Mouse (Mus musculus) ES-E14 (cell line): ENCODE results near the gene Cmtm7. TPM values are rescaled to one million over a fixed set of nuclear protein-coding genes. Genes with fewer than 3 reads are reported as not detected.
A peak's percentile ranks its signal among the peaks of the same experiment; 100 is the strongest.

Experiments
- DNase-seq: peaks from one replicate; pipeline ENCODE4 v3.0.0-alpha.2; 2013; ENCODE audit warnings: low read depth, low spot score
- H3K27ac ChIP-seq: 2 replicates; pipeline ENCODE4 v1.5.1; 2012; ENCODE audit warnings: low read depth, mild to moderate bottlenecking, low read length, moderate library complexity, mixed read lengths; ENCODE audit not compliant: poor library complexity, insufficient read depth, severe bottlenecking
- H3K36me3 ChIP-seq: 2 replicates; pipeline ENCODE4 v1.6.1; 2012; ENCODE audit warnings: mild to moderate bottlenecking, low read length, moderate library complexity, mixed read lengths; ENCODE audit not compliant: control insufficient read depth, poor library complexity, insufficient read depth, severe bottlenecking
- H3K4me1 ChIP-seq, 2 experiments: fragments of 150-350 bp in 1 of 2; sonication (generic) in 1 of 2; 2 replicates each; pipeline ENCODE4 v1.6.1; 2012; ENCODE audit warnings: low read length in 2 of 2, mild to moderate bottlenecking in 1 of 2, mixed read lengths in 1 of 2; ENCODE audit not compliant: control insufficient read depth in 2 of 2, insufficient read depth in 2 of 2, poor library complexity in 1 of 2
- H3K4me3 ChIP-seq, 2 experiments: fragments of 150-350 bp in 1 of 2; sonication (generic) in 1 of 2; 2 replicates each; pipeline ENCODE4 v1.5.1; 2012; ENCODE audit warnings: low read length in 2 of 2, low read depth in 1 of 2, mild to moderate bottlenecking in 1 of 2, mixed read lengths in 1 of 2; ENCODE audit not compliant: insufficient read depth in 1 of 2, poor library complexity in 1 of 2, severe bottlenecking in 1 of 2
- H3K9ac ChIP-seq: 2 replicates; pipeline ENCODE4 v1.6.1; 2012; ENCODE audit warnings: low read depth, mild to moderate bottlenecking, low read length, mixed read lengths; ENCODE audit not compliant: poor library complexity, insufficient read depth, severe bottlenecking
- H3K9me3 ChIP-seq: fragments of 150-350 bp; sonication (generic); 2 replicates; pipeline ENCODE4 v1.6.1; 2012; ENCODE audit warnings: low read depth, mild to moderate bottlenecking, low read length; ENCODE audit not compliant: control insufficient read depth, insufficient read depth
- CHD2 ChIP-seq: IDR thresholded peaks from 2 replicates; pipeline ENCODE4 v1.6.1; 2014; ENCODE audit warnings: mild to moderate bottlenecking, low read depth, low read length, inconsistent platforms
- HCFC1 ChIP-seq: IDR thresholded peaks from 2 replicates; pipeline ENCODE4 v1.6.1; 2012; ENCODE audit warnings: low read length, inconsistent platforms, borderline replicate concordance; ENCODE audit not compliant: insufficient read depth
- MAFK ChIP-seq: IDR thresholded peaks from 2 replicates; pipeline ENCODE4 v1.6.1; 2014; ENCODE audit warnings: mild to moderate bottlenecking, low read depth, low read length, inconsistent platforms; ENCODE audit not compliant: insufficient read depth
- ZC3H11A ChIP-seq: IDR thresholded peaks from 2 replicates; pipeline ENCODE4 v1.6.1; 2012; ENCODE audit warnings: low read depth, mild to moderate bottlenecking, inconsistent platforms, low read length, borderline replicate concordance
- ZNF384 ChIP-seq: IDR thresholded peaks from 2 replicates; pipeline ENCODE4 v1.6.1; 2012; ENCODE audit warnings: low read depth, low read length, inconsistent platforms
- in situ Hi-C, 2 experiments: fragments of 600-800 bp; cut with MboI; formaldehyde crosslinking; loops; one replicate each; pipeline ENCODE4 v1.15.1; 2025; ENCODE audit warnings: low sequenced_read_pairs in 2 of 2, inconsistent platforms in 1 of 2; ENCODE audit not compliant: unreplicated experiment in 2 of 2
- total RNA-seq: library from RNA; depleted of rRNA; stranded (reverse); fragments of 300-350 nt; gene quantifications from 2 replicates; pipeline ENCODE4 v1.2.3, GENCODE M21; 2012; rRNA removed

The Cmtm7 gene
- total RNA-seq, 1 experiment: 75.1 TPM

DNA sequence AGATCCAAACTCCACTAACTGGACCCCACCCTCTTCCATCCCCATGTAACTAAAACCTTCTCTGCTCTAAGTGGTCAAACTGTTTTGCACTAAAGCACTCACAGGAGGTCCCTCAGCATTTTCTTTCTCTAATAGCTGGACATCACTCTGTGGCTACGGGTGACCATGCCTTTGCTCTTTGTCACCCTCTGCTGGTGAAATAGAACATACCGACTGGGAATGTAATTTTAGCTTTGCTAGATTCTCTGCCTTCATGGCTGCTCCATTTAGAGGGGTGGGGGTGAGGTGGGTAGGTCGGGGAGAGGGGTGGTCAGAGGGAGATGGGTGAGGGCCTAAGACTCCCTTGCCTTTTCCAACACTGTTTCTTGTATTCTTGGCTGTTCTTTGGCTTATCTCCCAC, 54.3 kb downstream of the Cmtm7 start:
- TF ChIP-seq MAFK (no peak), HCFC1 (no peak)
- in situ Hi-C loops: no loop called here
- Histone ChIP-seq H3K4me1 (peaks cover 4 to 15% of the 10 kb centered on the region in 2 experiments; a peak in 3 of 4 replicates), H3K9ac (no peak overlapping the region), H3K36me3 (peaks cover 10% of the 10 kb centered on the region), H3K4me3 (no peak overlapping the region), H3K27ac (no peak overlapping the region), H3K9me3 (no peaks in the 10 kb centered on the region)
- peak; percentile 45 for DNase-seq

DNA sequence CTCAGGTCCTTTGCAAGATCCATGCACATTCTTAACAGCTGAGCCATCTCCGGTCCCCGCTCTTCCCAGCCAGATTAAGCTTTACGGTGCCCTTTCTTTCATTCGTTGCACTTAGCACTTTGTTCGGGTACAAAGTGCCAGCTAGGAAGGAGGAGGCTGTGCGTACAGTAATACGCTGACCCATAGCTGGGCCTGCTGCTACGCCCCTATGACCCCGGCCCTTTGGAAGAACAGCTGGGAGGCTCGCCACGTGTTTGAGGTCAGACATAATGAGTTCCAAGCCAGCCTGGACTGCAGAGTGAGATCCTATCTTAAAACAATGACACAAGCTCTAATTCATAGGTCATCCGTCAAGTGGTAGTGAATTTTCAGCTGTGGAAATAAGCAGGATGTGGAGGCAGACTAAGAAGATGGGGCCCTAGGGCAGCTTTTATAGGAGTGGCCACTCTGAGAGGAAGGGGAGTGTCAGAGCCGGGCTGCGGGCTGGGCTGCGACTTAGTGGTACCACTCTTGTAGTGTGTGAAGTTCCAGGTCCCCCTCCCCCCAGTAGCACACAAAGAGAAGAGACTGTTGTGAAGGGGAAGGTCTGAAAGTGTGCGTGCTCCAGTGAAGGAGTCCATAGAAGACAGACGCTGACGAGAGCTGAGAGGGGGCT, 64.9 kb downstream of the Cmtm7 start:
- no peaks in the 10 kb centered on the region for H3K9me3 ChIP-seq
- H3K36me3 ChIP-seq: peaks cover 46% of the 10 kb centered on the region
- no peak overlapping the region for H3K27ac ChIP-seq
- no peak overlapping the region for H3K4me3 ChIP-seq
- 0 out of 4 replicates have a peak, but pooled peaks cover 0 to 2% of the 10 kb centered on the region in 2 experiments for H3K4me1 ChIP-seq
- no peak overlapping the region for H3K9ac ChIP-seq
- in situ Hi-C loops: no loop called here
- DNase-seq: no peak
- no peak for TF ChIP-seq HCFC1
- no peak for TF ChIP-seq ZC3H11A
- no peak for TF ChIP-seq ZNF384
- no peak for TF ChIP-seq CHD2
- TF ChIP-seq MAFK: no peak

DNA sequence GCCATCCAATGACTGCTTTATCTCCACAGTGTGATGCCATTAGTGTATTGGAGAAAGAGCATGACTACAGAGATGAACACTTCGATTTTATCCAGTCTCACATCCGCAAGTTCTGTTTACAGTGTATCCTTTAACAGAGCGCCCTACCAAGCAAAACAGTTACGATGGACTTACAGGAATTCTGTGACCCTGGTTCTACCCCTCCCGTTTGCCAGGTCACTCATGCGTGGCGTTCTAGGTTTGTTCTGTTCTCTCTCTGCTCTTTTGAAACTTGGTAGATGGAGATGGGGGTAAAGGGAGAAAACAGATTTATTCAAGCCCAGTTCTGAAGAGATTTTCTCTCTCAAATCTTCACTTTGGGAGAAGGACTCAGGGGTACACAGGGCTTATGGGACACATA, 68.2 kb downstream of the Cmtm7 start:
- no peak for DNase-seq
- no peak overlapping the region for H3K27ac ChIP-seq
- no peaks in the 10 kb centered on the region for H3K9me3 ChIP-seq
- no peak overlapping the region for H3K9ac ChIP-seq
- TF ChIP-seq ZC3H11A (no peak), MAFK (no peak), HCFC1 (no peak), CHD2 (no peak), ZNF384 (no peak)
- 0 out of 4 replicates have a peak, but pooled peaks cover 0 to 2% of the 10 kb centered on the region in 2 experiments for H3K4me1 ChIP-seq
- in situ Hi-C loops: no loop called here
- H3K4me3 ChIP-seq: no peak overlapping the region
- H3K36me3 ChIP-seq: peaks cover 38% of the 10 kb centered on the region

GRCm38 (mm10) chr9:114710345-114710744, 71.3 kb downstream of the Cmtm7 start:
- H3K27ac ChIP-seq: no peak overlapping the region
- in situ Hi-C loops: no loop called here

GRCm38 (mm10) chr9:114707805-114708204, 73.9 kb downstream of the Cmtm7 start:
- Histone ChIP-seq H3K9me3 (no peaks in the 10 kb centered on the region), H3K27ac (no peak overlapping the region), H3K9ac (no peak overlapping the region), H3K4me1 (no peaks in the 10 kb centered on the region), H3K4me3 (no peak overlapping the region), H3K36me3 (peaks cover 11% of the 10 kb centered on the region)
- TF ChIP-seq MAFK (no peak), HCFC1 (no peak), CHD2 (no peak), ZC3H11A (no peak), ZNF384 (no peak)
- no peak for DNase-seq
- in situ Hi-C loops: no loop called here

More at GRCm38 (mm10) chr9:114710345-114710744, 71.3 kb downstream of the Cmtm7 start:
- no peak for DNase-seq
- Histone ChIP-seq H3K36me3 (peaks cover 25% of the 10 kb centered on the region), H3K9ac (no peak overlapping the region), H3K4me1 (no peaks in the 10 kb centered on the region), H3K9me3 (no peaks in the 10 kb centered on the region), H3K4me3 (no peak overlapping the region)
- TF ChIP-seq HCFC1: no peak
- no peak for TF ChIP-seq CHD2
- TF ChIP-seq ZNF384: no peak

Other genes starting within 250 kb of the Cmtm7 start
- 132 and 141 TPM in 2 replicates for gene Trim71, start 217.5 kb downstream of the Cmtm7 start, total RNA-seq
- gene Cnot10, start 141.7 kb downstream of the Cmtm7 start, total RNA-seq: 73.0 and 73.4 TPM in 2 replicates
- 50.8 and 63.8 TPM in 2 replicates for gene Dync1li1, start 93.1 kb downstream of the Cmtm7 start, total RNA-seq
- gene Cmtm6, start 50.7 kb downstream of the Cmtm7 start, total RNA-seq: 74.4 and 118 TPM in 2 replicates
- 1.8 and 2.2 TPM in 2 replicates for gene Cmtm8, start 62.3 kb upstream of the Cmtm7 start, total RNA-seq
- gene Gpd1l, start 152.1 kb upstream of the Cmtm7 start, total RNA-seq: 14.2 and 15.2 TPM in 2 replicates
- gene Osbpl10, start 196.7 kb upstream of the Cmtm7 start, total RNA-seq: 15.2 and 18.4 TPM in 2 replicates
- 171 and 181 TPM in 2 replicates for gene Rps27rt, start 200.9 kb upstream of the Cmtm7 start, total RNA-seq